9 mouse cellular contexts compared by ENCODE assay signal in genomic region chr6:140297969-140298554, GRCm38 (mm10).
DNase-seq lines count a peak whose midpoint lies in the region; ATAC-seq and TF ChIP-seq lines count a peak whose summit lies in the region.
"Had no signal": no experiment of that assay in that cellular context is flagged by ENCODE, and none has a peak within 500 bp of the region (broad histone marks: within the 10 kb centered on the region; RNA-seq: fewer than 3 reads in every experiment).

No protein-coding gene starts in this region.

- DNase-seq in kidney, postnatal 10 days: peak; percentile 39
- peak; percentile 60 for DNase-seq in hindbrain, postnatal 0 days (ENCODE audit: low spot score)
- no peak for DNase-seq in urinary bladder, postnatal 4 days (ENCODE audit: low spot score in 2 of 2)
- DNase-seq in urinary bladder, postnatal 14 days (ENCODE audit: low spot score): no peak
- DNase-seq: kidney, adult 11 months; right cerebral cortex, adult 18-20 months had no signal

- WGBS in kidney, embryonic 15.5 days: 71% methylated on average over 14 of the region's 14 CpGs
- 56% methylated on average over 14 of the region's 14 CpGs for WGBS in forebrain, embryonic 13.5 days
- WGBS in hindbrain, postnatal 0 days: 43% methylated on average over 14 of the region's 14 CpGs
- WGBS in midbrain, embryonic 16.5 days: 70% methylated on average over 14 of the region's 14 CpGs

- no peak overlapping the region for H3K4me3 ChIP-seq in kidney, embryonic 15.5 days (replicated peaks)
- H3K4me3 ChIP-seq in forebrain, embryonic 13.5 days: no peak overlapping the region
- no peak overlapping the region for H3K4me3 ChIP-seq in hindbrain, postnatal 0 days (ENCODE audit: low read length)
- no peak overlapping the region for H3K4me3 ChIP-seq in midbrain, embryonic 16.5 days (ENCODE audit: low read depth, low read length)

- no peak overlapping the region for H3K9ac ChIP-seq in kidney, embryonic 15.5 days
- no peak overlapping the region for H3K9ac ChIP-seq in forebrain, embryonic 13.5 days
- H3K9ac ChIP-seq in hindbrain, postnatal 0 days (replicated peaks; ENCODE audit: low read length): no peak overlapping the region
- no peak overlapping the region for H3K9ac ChIP-seq in midbrain, embryonic 16.5 days (ENCODE audit: low read depth, low read length)

- no peak for TF ChIP-seq CTCF in hindbrain, postnatal 0 days (IDR thresholded peaks at IDR 0.05; ENCODE audit: low read depth)

- no peak overlapping the region for H3K27ac ChIP-seq in kidney, embryonic 15.5 days
- no peak overlapping the region for H3K27ac ChIP-seq in forebrain, embryonic 13.5 days
- peak overlapping the region; percentile 16; the same call in 1 of the 2 replicates for H3K27ac ChIP-seq in hindbrain, postnatal 0 days
- no peak overlapping the region for H3K27ac ChIP-seq in midbrain, embryonic 16.5 days (ENCODE audit: low read length)

- H3K4me2 ChIP-seq in kidney, embryonic 15.5 days: no peak overlapping the region
- H3K4me2 ChIP-seq in forebrain, embryonic 13.5 days: peak overlapping the region; percentile 30
- H3K4me2 ChIP-seq in hindbrain, postnatal 0 days (ENCODE audit: low read depth, low read length): peak overlapping the region; percentile 40
- H3K4me2 ChIP-seq in midbrain, embryonic 16.5 days (ENCODE audit: low read length): no peak overlapping the region

- no peaks in the 10 kb centered on the region for H3K27me3 ChIP-seq in kidney, embryonic 15.5 days
- H3K27me3 ChIP-seq in forebrain, embryonic 13.5 days: no peaks in the 10 kb centered on the region
- H3K27me3 ChIP-seq in hindbrain, postnatal 0 days (ENCODE audit: insufficient read depth, low read length): no peaks in the 10 kb centered on the region
- H3K27me3 ChIP-seq in midbrain, embryonic 16.5 days (ENCODE audit: control insufficient read depth, insufficient read depth, low read depth, low read length): no peaks in the 10 kb centered on the region

- H3K36me3 ChIP-seq in kidney, embryonic 15.5 days: no peaks in the 10 kb centered on the region
- no peaks in the 10 kb centered on the region for H3K36me3 ChIP-seq in forebrain, embryonic 13.5 days (ENCODE audit: poor library complexity, severe bottlenecking)
- H3K36me3 ChIP-seq in hindbrain, postnatal 0 days (ENCODE audit: insufficient read depth, low read length): no peaks in the 10 kb centered on the region
- no peaks in the 10 kb centered on the region for H3K36me3 ChIP-seq in midbrain, embryonic 16.5 days (ENCODE audit: control insufficient read depth, insufficient read depth, low read length)

- peaks cover 27% of the 10 kb centered on the region for H3K4me1 ChIP-seq in kidney, embryonic 15.5 days
- H3K4me1 ChIP-seq in forebrain, embryonic 13.5 days: peaks cover 26% of the 10 kb centered on the region
- peaks cover 3% of the 10 kb centered on the region; the same call in 1 of the 2 replicates for H3K4me1 ChIP-seq in hindbrain, postnatal 0 days (ENCODE audit: insufficient read depth, low read length)
- H3K4me1 ChIP-seq in midbrain, embryonic 16.5 days (ENCODE audit: control insufficient read depth, insufficient read depth, low read length): no peaks in the 10 kb centered on the region

- no peaks in the 10 kb centered on the region for H3K9me3 ChIP-seq in kidney, embryonic 15.5 days (replicated peaks)
- H3K9me3 ChIP-seq in forebrain, embryonic 13.5 days (replicated peaks): no peaks in the 10 kb centered on the region
- H3K9me3 ChIP-seq in hindbrain, postnatal 0 days (ENCODE audit: low read length): no peaks in the 10 kb centered on the region
- no peaks in the 10 kb centered on the region for H3K9me3 ChIP-seq in midbrain, embryonic 16.5 days (replicated peaks; ENCODE audit: control insufficient read depth, low read length, poor library complexity, severe bottlenecking)

- no peak for ATAC-seq in kidney, embryonic 15.5 days (replicated peaks; ENCODE audit: low FRiP score)
- peak; percentile 70 for ATAC-seq in forebrain, embryonic 13.5 days
- ATAC-seq in hindbrain, postnatal 0 days: peak; percentile 78
- 0 out of 2 replicates have a peak, but pooled peaks have one; percentile 30 for ATAC-seq in midbrain, embryonic 16.5 days

Comparison
In these comparisons a context has a peak if more than half of its experiments do, and no peak if none do; other contexts are left out.
1. DNase-seq: peak in kidney, postnatal 10 days (single experiment) and hindbrain, postnatal 0 days (single experiment); none in urinary bladder, postnatal 4 days (0 of 2) and urinary bladder, postnatal 14 days (single experiment).
2. H3K4me2 ChIP-seq: peak in forebrain, embryonic 13.5 days (single experiment) and hindbrain, postnatal 0 days (single experiment); none in kidney, embryonic 15.5 days (single experiment) and midbrain, embryonic 16.5 days (single experiment).